Mouse (Mus musculus) spleen, postnatal 14 days (tissue): ENCODE results near the gene Scoc.

Experiments used
- DNase-seq, 2 experiments: peaks; one replicate each; pipeline ENCODE4 v3.0.0; 2021 to 2022; ENCODE audit warnings: low spot score in 2 of 2

Scoc gene

DNA sequence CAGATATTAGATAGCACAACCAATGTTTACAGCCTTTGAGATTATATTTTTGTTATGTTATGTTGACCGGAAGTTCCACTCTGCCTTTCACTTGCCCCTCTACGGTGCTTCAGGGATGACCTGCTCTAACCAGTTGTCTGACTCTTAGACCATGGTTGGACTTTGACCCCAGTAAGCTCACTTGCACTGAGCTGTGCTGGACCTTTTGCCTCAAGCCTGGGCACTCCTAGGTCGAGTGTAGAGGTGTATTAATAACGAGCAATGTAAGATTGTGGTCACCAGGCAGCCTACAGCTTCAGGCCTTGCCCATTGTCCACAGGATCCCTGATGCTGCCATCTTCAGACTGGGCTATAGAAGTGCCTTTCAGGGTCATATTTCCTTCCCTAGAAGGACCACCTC, 60.5 kb downstream of the Scoc start:
- no peak for DNase-seq

GRCm38 (mm10) chr8:83396680-83397079, 61.5 kb downstream of the Scoc start:
- DNase-seq = no peak

GRCm38 (mm10) chr8:83394325-83394724, 63.9 kb downstream of the Scoc start:
- DNase-seq = no peak

DNA sequence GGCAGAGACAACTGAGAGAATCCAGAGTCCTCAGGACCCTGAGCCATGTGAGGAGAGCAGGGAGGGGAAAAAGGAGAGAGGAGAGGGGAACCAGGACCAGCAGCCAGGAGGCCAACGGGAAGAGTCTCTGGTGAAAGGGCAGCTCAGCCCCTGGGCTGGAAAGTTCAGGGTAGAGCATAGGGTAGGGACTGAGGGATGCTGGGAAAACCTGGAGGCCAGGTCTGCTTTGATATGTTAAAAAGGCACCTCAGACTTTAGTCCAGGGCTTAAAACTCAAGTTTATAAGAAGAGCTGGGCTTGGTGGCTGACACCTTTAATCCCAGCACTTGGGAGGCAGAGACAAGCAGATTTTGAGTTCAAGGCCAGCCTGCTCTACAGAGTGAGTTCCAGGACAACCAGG, 65.7 kb downstream of the Scoc start:
- no peak for DNase-seq

DNA sequence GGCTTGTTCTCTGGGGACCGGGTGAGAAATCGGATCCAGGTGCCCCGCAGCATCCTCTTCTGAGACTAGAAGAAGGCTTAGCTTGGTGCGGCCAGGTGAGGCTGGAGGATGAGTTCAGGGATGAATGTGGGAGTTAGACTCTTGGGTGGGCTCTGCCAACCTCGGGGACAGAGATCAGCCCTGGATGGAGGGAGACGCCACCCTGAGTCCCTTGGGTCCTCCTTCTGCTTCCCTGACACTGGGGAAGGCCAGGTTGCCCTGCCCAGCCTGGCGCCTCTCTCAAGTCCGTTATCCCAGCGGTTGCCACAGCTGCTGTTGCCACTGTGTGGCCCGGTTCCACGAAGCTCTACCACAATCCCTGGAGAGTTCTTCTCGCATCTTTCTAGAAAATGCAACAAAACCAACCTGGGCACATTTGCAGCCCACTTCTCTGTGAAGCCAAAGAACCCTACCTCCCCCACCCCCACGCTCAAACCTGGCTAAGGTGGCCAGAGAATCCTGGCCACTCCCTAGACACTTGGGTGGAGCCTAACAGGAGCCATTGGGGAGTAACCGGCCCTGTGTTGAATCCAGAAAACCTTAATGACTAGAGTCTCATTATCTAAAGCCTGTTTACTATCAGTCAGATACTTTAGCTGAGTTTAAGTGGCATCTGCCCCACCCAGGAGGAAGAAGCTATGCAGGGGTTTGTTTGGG, 68.0 kb downstream of the Scoc start:
- no peak for DNase-seq

GRCm38 (mm10) chr8:83389316-83390005, 68.7 kb downstream of the Scoc start, which contains the start of gene Clgn:
Gene Clgn, plus strand, starts transcription at chr8:83389867.
- DNase-seq = peak; percentile 12 to 31

DNA sequence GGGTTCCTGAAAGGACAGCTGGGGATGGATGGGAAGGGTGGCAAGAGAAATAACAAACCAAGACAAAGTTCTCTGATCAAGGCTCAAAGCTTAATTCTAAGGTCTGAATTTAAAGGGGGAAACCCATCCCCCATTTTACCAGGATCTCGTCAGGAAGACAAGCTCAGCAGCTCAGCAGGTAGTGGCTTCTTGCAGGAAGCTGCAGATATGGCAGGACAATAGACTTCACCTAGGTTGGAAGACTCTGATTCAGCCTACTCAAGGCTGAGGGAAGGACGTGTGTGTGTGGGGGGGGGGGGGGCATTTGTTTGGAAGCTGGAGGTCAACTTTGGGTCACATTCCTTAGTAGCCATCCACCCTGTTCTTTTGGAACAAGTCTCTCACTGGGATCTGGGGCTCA, 75.3 kb downstream of the Scoc start:
- no peak for DNase-seq

GRCm38 (mm10) chr8:83381016-83381415, 77.2 kb downstream of the Scoc start:
- no peak for DNase-seq

- no peak for DNase-seq
Observed at GRCm38 (mm10) chr8:83380141-83380540, 78.0 kb downstream of the Scoc start.
